Comparison of ENCODE assay signal across 13 mouse cellular contexts in genomic region chr17:31445061-31445731, GRCm38 (mm10). TPM values are rescaled to one million over a fixed set of nuclear protein-coding genes. Genes with fewer than 3 reads are reported as not detected.
DNase-seq lines count a peak whose midpoint lies in the region; ATAC-seq lines count a peak whose summit lies in the region.
"Had no signal": no experiment of that assay in that cellular context is flagged by ENCODE, and none has a peak within 500 bp of the region (broad histone marks: within the 10 kb centered on the region; RNA-seq: fewer than 3 reads in every experiment).

No protein-coding gene starts in this region.

- no peak overlapping the region for H3K4me2 ChIP-seq in neural tube, embryonic 15.5 days
- no peak overlapping the region for H3K4me2 ChIP-seq in kidney, embryonic 16.5 days (replicated peaks; ENCODE audit: low read depth, low read length)
- no peak overlapping the region for H3K4me2 ChIP-seq in liver, embryonic 16.5 days (ENCODE audit: low read depth, low read length)
- H3K4me2 ChIP-seq: hindbrain, embryonic 12.5 days had no signal

- H3K27me3 ChIP-seq in neural tube, embryonic 15.5 days (replicated peaks), result no peaks in the 10 kb centered on the region
- no peaks in the 10 kb centered on the region for H3K27me3 ChIP-seq in kidney, embryonic 16.5 days (ENCODE audit: insufficient read depth, low read length)
- H3K27me3 ChIP-seq in liver, embryonic 16.5 days (ENCODE audit: control insufficient read depth, insufficient read depth, low read depth, low read length), result no peaks in the 10 kb centered on the region
- H3K27me3 ChIP-seq: hindbrain, embryonic 12.5 days had no signal

- H3K36me3 ChIP-seq in neural tube, embryonic 15.5 days, result peaks cover 5% of the 10 kb centered on the region
- H3K36me3 ChIP-seq in kidney, embryonic 16.5 days (ENCODE audit: insufficient read depth, low read length), result peaks cover 3% of the 10 kb centered on the region; the same call in 1 of the 2 replicates
- no peaks in the 10 kb centered on the region for H3K36me3 ChIP-seq in liver, embryonic 16.5 days (ENCODE audit: control insufficient read depth, insufficient read depth)

- H3K9me3 ChIP-seq in neural tube, embryonic 15.5 days (replicated peaks), result no peaks in the 10 kb centered on the region
- H3K9me3 ChIP-seq in kidney, embryonic 16.5 days (ENCODE audit: low read length), result no peaks in the 10 kb centered on the region
- H3K9me3 ChIP-seq in liver, embryonic 16.5 days (replicated peaks; ENCODE audit: control insufficient read depth, low read length), result no peaks in the 10 kb centered on the region
- H3K9me3 ChIP-seq: hindbrain, embryonic 12.5 days had no signal

- H3K27ac ChIP-seq in neural tube, embryonic 15.5 days (replicated peaks), result no peak overlapping the region
- H3K27ac ChIP-seq in kidney, embryonic 16.5 days (ENCODE audit: low read length), result peak overlapping the region; percentile 44; the same call in 1 of the 2 replicates
- H3K27ac ChIP-seq in liver, embryonic 16.5 days (ENCODE audit: low read length), result 0 out of 2 replicates have a peak overlapping the region, but pooled peaks have one; percentile 9
- H3K27ac ChIP-seq: hindbrain, embryonic 12.5 days; macrophage had no signal

- peak; percentile 36 for DNase-seq in neural tube, embryonic 10.5 days (ENCODE audit: extremely low spot score, low spot score)
- DNase-seq in yolk sac, embryonic 10.5 days (ENCODE audit: low spot score), result peak; percentile 93
- DNase-seq in adipocyte (ENCODE audit: low spot score), result no peak
- DNase-seq in left cerebral cortex, adult 8-10 months (ENCODE audit: low spot score in 2 of 2), result no peak
- no peak for DNase-seq in layer of hippocampus, postnatal 36 days
- DNase-seq: gastrocnemius, postnatal 10 days; right cerebral cortex, postnatal 25 days had no signal

- peaks cover 24% of the 10 kb centered on the region; the same call in 1 of the 2 replicates for H3K4me1 ChIP-seq in neural tube, embryonic 15.5 days
- H3K4me1 ChIP-seq in kidney, embryonic 16.5 days (ENCODE audit: insufficient read depth, low read length), result peaks cover 14% of the 10 kb centered on the region
- H3K4me1 ChIP-seq in liver, embryonic 16.5 days (ENCODE audit: control insufficient read depth, low read depth, low read length), result peaks cover 9% of the 10 kb centered on the region

- WGBS in neural tube, embryonic 15.5 days, result 74% methylated on average over 7 of the region's 7 CpGs
- WGBS in kidney, embryonic 16.5 days, result 32% methylated on average over 7 of the region's 7 CpGs
- WGBS in liver, embryonic 16.5 days (ENCODE audit: insufficient replicate concordance), result 22% methylated on average over 7 of the region's 7 CpGs

- no peak overlapping the region for H3K9ac ChIP-seq in neural tube, embryonic 15.5 days (replicated peaks)
- H3K9ac ChIP-seq in kidney, embryonic 16.5 days (replicated peaks; ENCODE audit: low read length), result no peak overlapping the region
- H3K9ac ChIP-seq in liver, embryonic 16.5 days (ENCODE audit: low read depth, low read length), result no peak overlapping the region
- H3K9ac ChIP-seq: hindbrain, embryonic 12.5 days had no signal

- no peak overlapping the region for H3K4me3 ChIP-seq in neural tube, embryonic 15.5 days (replicated peaks)
- no peak overlapping the region for H3K4me3 ChIP-seq in kidney, embryonic 16.5 days (ENCODE audit: low read length)
- H3K4me3 ChIP-seq in liver, embryonic 16.5 days (ENCODE audit: low read depth, low read length), result no peak overlapping the region
- H3K4me3 ChIP-seq: hindbrain, embryonic 12.5 days; myocyte had no signal

- ATAC-seq in neural tube, embryonic 15.5 days (ENCODE audit: low FRiP score), result no peak
- ATAC-seq in kidney, embryonic 16.5 days (ENCODE audit: low FRiP score, low TSS enrichment), result peak; percentile 84
- ATAC-seq in liver, embryonic 16.5 days (ENCODE audit: low read depth), result peak; percentile 70

RNA-seq across cellular contexts. Expression of gene Pde9a, which starts 59.2 kb away (rescaled TPM):
- 24.9 and 25.8 TPM in 2 replicates for polyA plus RNA-seq in neural tube, embryonic 15.5 days (2015; fragmentation: Nextera tagmentation; extraction: Ambion mirVana)
- polyA plus RNA-seq in kidney, embryonic 16.5 days (2015; fragmentation: Nextera tagmentation; extraction: Ambion mirVana), result 34.9 and 36.5 TPM in 2 replicates
- 3.0 and 4.0 TPM in 2 replicates for polyA plus RNA-seq in liver, embryonic 16.5 days (2015; fragmentation: Nextera tagmentation; extraction: Ambion mirVana)
- total RNA-seq in left cerebral cortex, adult 8-10 months (2022), result 10 to 100 TPM; 20.1 to 29.5 (median 22.2) TPM
- 10 to 100 TPM; 20.7 to 31.6 TPM for total RNA-seq in layer of hippocampus, postnatal 36 days (2021)
- polyA plus RNA-seq: macrophage had no signal

Comparison
In these comparisons a context has a peak if more than half of its experiments do, and no peak if none do; other contexts are left out.
1. DNase-seq: peak in neural tube, embryonic 10.5 days (single experiment) and yolk sac, embryonic 10.5 days (single experiment); none in adipocyte (single experiment), left cerebral cortex, adult 8-10 months (0 of 2) and layer of hippocampus, postnatal 36 days (0 of 2).